Mouse (Mus musculus): ENCODE measurements around the gene Ptrh1. TPM values are rescaled to one million over a fixed set of nuclear protein-coding genes. Genes with fewer than 3 reads are reported as not detected.
A peak's percentile ranks its signal among the peaks of the same experiment; 100 is the strongest.

Ptrh1 gene
- polyA plus RNA-seq (2017; shearing (Covaris generic)) = 1 to 10 TPM; 2.9 to 3.8 TPM

- peak; percentile 98 for ATAC-seq
Observed at GRCm38 (mm10) chr2:32775359-32776074, at the start of gene Ptrh1, which contains the start of gene Ttc16. Gene Ptrh1 (plus strand): TSS chr2:32775786. Gene Ttc16 (minus strand): TSS chr2:32775633.

GRCm38 (mm10) chr2:32727435-32727834 is 48.2 kb upstream of the Ptrh1 start:
- ATAC-seq = peak; percentile 48

GRCm38 (mm10) chr2:32728463-32728862 is 47.1 kb upstream of the Ptrh1 start:
- no peak for ATAC-seq

GRCm38 (mm10) chr2:32729547-32729946 is 46.0 kb upstream of the Ptrh1 start:
- no peak for ATAC-seq

- no peak for ATAC-seq
Observed at GRCm38 (mm10) chr2:32730854-32731253, 44.7 kb upstream of the Ptrh1 start.

GRCm38 (mm10) chr2:32731911-32732310 is 43.7 kb upstream of the Ptrh1 start:
- no peak for ATAC-seq

GRCm38 (mm10) chr2:32732695-32733094 is 42.9 kb upstream of the Ptrh1 start:
- ATAC-seq = no peak

GRCm38 (mm10) chr2:32734480-32734879 is 41.1 kb upstream of the Ptrh1 start:
- ATAC-seq = no peak

- no peak for ATAC-seq
Observed at GRCm38 (mm10) chr2:32734933-32735332, 40.7 kb upstream of the Ptrh1 start.

- ATAC-seq = no peak
Observed at GRCm38 (mm10) chr2:32736306-32736829, 39.2 kb upstream of the Ptrh1 start.

GRCm38 (mm10) chr2:32737008-32737407 is 38.6 kb upstream of the Ptrh1 start:
- no peak for ATAC-seq

- ATAC-seq = no peak
Observed at GRCm38 (mm10) chr2:32739311-32739710, 36.3 kb upstream of the Ptrh1 start.

GRCm38 (mm10) chr2:32740916-32741272 is 34.7 kb upstream of the Ptrh1 start, which contains the start of gene 6330409D20Rik:
Gene 6330409D20Rik (minus strand): TSS chr2:32741016.
- no peak for ATAC-seq

GRCm38 (mm10) chr2:32741273-32742172 is 34.1 kb upstream of the Ptrh1 start:
- ATAC-seq = no peak

- no peak for ATAC-seq
Observed at GRCm38 (mm10) chr2:32742173-32742531, 33.4 kb upstream of the Ptrh1 start.

- no peak for ATAC-seq
Observed at GRCm38 (mm10) chr2:32744272-32744982, 31.2 kb upstream of the Ptrh1 start.

- ATAC-seq = no peak
Observed at GRCm38 (mm10) chr2:32749082-32749481, 26.5 kb upstream of the Ptrh1 start.

- ATAC-seq = no peak
Observed at GRCm38 (mm10) chr2:32750199-32750598, 25.4 kb upstream of the Ptrh1 start.

- ATAC-seq = no peak
Observed at GRCm38 (mm10) chr2:32750887-32751664, 24.5 kb upstream of the Ptrh1 start.

- ATAC-seq = no peak
Observed at GRCm38 (mm10) chr2:32751665-32752033, 23.9 kb upstream of the Ptrh1 start.

GRCm38 (mm10) chr2:32752181-32752580 is 23.4 kb upstream of the Ptrh1 start:
- no peak for ATAC-seq

- no peak for ATAC-seq
Observed at GRCm38 (mm10) chr2:32756674-32757055, 18.9 kb upstream of the Ptrh1 start.

Data from CD4-positive, CD25-positive, alpha-beta regulatory T cell, adult 4 months (primary cell).